Mouse (Mus musculus): Measurements from ENCODE around the gene Btg2. TPM values are rescaled to one million over a fixed set of nuclear protein-coding genes. Genes with fewer than 3 reads are reported as not detected.

The Btg2 gene
- polyA plus RNA-seq, 1 experiment from 2014 or later: 36.9 TPM

DNA sequence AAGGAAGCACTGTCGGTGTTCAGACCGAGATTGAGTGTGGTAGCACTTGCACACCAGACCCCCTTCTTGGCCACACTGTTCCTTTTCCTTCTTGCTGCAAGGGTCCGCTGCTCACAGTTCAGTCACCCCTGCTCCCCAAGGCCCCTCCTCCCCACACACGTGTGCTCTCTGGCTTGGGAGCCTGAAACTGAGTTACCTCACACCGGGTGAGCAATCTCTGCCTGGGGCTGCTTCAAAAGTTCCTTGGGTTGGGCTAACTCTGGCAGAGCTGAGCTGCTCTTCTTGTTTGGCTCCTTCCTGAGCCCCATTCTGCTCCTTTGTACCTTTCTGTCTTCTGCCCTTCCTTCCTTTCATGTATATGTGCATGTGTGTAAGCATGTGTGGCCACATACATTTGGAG, 34.6 kb upstream of the Btg2 start:
- no peak for ATAC-seq (ENCODE audit: insufficient number of reproducible peaks, insufficient read depth, low FRiP score, low read depth)
- Histone ChIP-seq H3K27me3 (ENCODE audit: control insufficient read depth, insufficient read depth, low read length) (no peaks in the 10 kb centered on the region), H3K4me3 (ENCODE audit: control insufficient read depth in 1 of 2, insufficient read depth in 1 of 2, low read depth in 1 of 2, low read length in 2 of 2) (no peak overlapping the region), H3K9me3 (ENCODE audit: control insufficient read depth, low read length) (no peaks in the 10 kb centered on the region), H3K4me2 (ENCODE audit: low read length) (no peak overlapping the region), H3K4me1 (ENCODE audit: control insufficient read depth in 2 of 2, insufficient read depth in 2 of 2, low read length in 2 of 2) (0 out of 4 replicates have a peak, but pooled peaks cover 0 to 2% of the 10 kb centered on the region in 2 experiments), H3K36me3 (ENCODE audit: control insufficient read depth, insufficient read depth, low read length) (no peaks in the 10 kb centered on the region), H3K27ac (replicated peaks in 1 of 2; ENCODE audit: control insufficient read depth in 1 of 2, insufficient read depth in 1 of 2, low read depth in 2 of 2, low read length in 2 of 2) (no peak overlapping the region), H3K9ac (ENCODE audit: low read length) (no peak overlapping the region)
- 67% methylated on average over 5 of the region's 5 CpGs for WGBS

DNA sequence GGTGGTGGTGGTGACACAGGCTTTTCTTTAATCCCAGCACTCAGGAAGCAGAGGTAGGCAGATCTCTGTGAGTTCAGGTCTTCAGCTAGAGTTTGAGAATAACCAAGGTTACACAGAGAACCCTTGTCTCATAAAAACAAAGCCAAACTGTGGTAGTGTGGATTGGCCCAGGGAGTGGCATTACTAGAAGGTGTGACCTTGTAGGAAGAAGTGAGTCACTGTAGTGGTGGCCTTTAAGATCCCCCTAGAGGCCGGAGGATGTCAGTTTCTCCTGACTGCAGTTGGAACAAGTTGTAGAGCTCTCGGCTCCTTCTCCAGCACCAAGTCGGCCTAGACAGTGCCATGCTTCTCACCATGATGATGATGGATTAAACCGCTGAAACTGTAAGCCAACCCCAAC, 32.1 kb upstream of the Btg2 start, which contains the start of gene Chit1:
Gene Chit1 (plus strand): TSS at position 264 of the 400 bp plus-strand sequence.
- no peak for ATAC-seq (ENCODE audit: insufficient number of reproducible peaks, insufficient read depth, low FRiP score, low read depth)
- Histone ChIP-seq H3K27ac (replicated peaks in 1 of 2; ENCODE audit: control insufficient read depth in 1 of 2, insufficient read depth in 1 of 2, low read depth in 2 of 2, low read length in 2 of 2) (no peak within 1 kb of the TSS), H3K9me3 (ENCODE audit: control insufficient read depth, low read length) (no peaks in the 10 kb centered on the region), H3K4me1 (ENCODE audit: control insufficient read depth in 2 of 2, insufficient read depth in 2 of 2, low read length in 2 of 2) (0 out of 4 replicates have a peak, but pooled peaks cover 0 to 2% of the 10 kb centered on the region in 2 experiments), H3K36me3 (ENCODE audit: control insufficient read depth, insufficient read depth, low read length) (no peaks in the 10 kb centered on the region), H3K27me3 (ENCODE audit: control insufficient read depth, insufficient read depth, low read length) (no peaks in the 10 kb centered on the region), H3K9ac (ENCODE audit: low read length) (no peak within 1 kb of the TSS), H3K4me3 (ENCODE audit: control insufficient read depth in 1 of 2, insufficient read depth in 1 of 2, low read depth in 1 of 2, low read length in 2 of 2) (no peak within 1 kb of the TSS), H3K4me2 (ENCODE audit: low read length) (no peak within 1 kb of the TSS)
- 81% methylated on average over 4 of the region's 4 CpGs for WGBS

- 65% methylated on average over 5 of the region's 5 CpGs for WGBS
- Histone ChIP-seq H3K4me1 (ENCODE audit: control insufficient read depth in 2 of 2, insufficient read depth in 2 of 2, low read length in 2 of 2) (0 out of 4 replicates have a peak, but pooled peaks cover 0 to 2% of the 10 kb centered on the region in 2 experiments), H3K4me3 (ENCODE audit: control insufficient read depth in 1 of 2, insufficient read depth in 1 of 2, low read depth in 1 of 2, low read length in 2 of 2) (no peak overlapping the region), H3K9ac (ENCODE audit: low read length) (no peak overlapping the region), H3K27ac (replicated peaks in 1 of 2; ENCODE audit: control insufficient read depth in 1 of 2, insufficient read depth in 1 of 2, low read depth in 2 of 2, low read length in 2 of 2) (no peak overlapping the region), H3K4me2 (ENCODE audit: low read length) (no peak overlapping the region), H3K9me3 (ENCODE audit: control insufficient read depth, low read length) (no peaks in the 10 kb centered on the region), H3K36me3 (ENCODE audit: control insufficient read depth, insufficient read depth, low read length) (no peaks in the 10 kb centered on the region), H3K27me3 (ENCODE audit: control insufficient read depth, insufficient read depth, low read length) (no peaks in the 10 kb centered on the region)
- ATAC-seq (ENCODE audit: insufficient number of reproducible peaks, insufficient read depth, low FRiP score, low read depth): no peak
These were observed 31.5 kb upstream of the Btg2 start for GRCm38 (mm10) chr1:134110449-134110848.

DNA sequence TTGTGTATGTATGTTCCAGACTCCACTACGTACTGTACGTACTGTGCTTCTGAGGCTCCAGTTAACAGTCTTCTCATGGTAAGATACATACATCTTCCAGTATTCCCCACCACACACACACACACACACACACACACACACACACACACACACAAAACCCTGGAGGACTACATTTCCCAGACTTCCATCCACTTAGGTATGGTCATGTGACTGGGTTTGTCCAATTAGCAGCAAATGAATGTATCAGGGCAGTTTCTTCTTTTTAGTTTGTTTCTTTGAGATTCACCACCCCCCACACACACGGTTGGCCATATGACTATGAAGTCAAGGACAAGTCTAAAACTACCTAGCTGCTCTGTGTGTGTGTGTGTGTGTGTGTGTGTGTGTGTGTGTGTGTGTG, 31.1 kb upstream of the Btg2 start:
- H3K4me1 ChIP-seq (ENCODE audit: control insufficient read depth in 2 of 2, insufficient read depth in 2 of 2, low read length in 2 of 2): no peaks in the 10 kb centered on the region
- H3K27me3 ChIP-seq (ENCODE audit: control insufficient read depth, insufficient read depth, low read length): no peaks in the 10 kb centered on the region
- H3K27ac ChIP-seq (replicated peaks in 1 of 2; ENCODE audit: control insufficient read depth in 1 of 2, insufficient read depth in 1 of 2, low read depth in 2 of 2, low read length in 2 of 2): no peak overlapping the region
- no peaks in the 10 kb centered on the region for H3K36me3 ChIP-seq (ENCODE audit: control insufficient read depth, insufficient read depth, low read length)
- no peak overlapping the region for H3K9ac ChIP-seq (ENCODE audit: low read length)
- H3K4me2 ChIP-seq (ENCODE audit: low read length): no peak overlapping the region
- no peak for ATAC-seq (ENCODE audit: insufficient number of reproducible peaks, insufficient read depth, low FRiP score, low read depth)
- H3K9me3 ChIP-seq (ENCODE audit: control insufficient read depth, low read length): no peaks in the 10 kb centered on the region
- 89% methylated on average over 3 of the region's 3 CpGs for WGBS
- no peak overlapping the region for H3K4me3 ChIP-seq (ENCODE audit: control insufficient read depth in 1 of 2, insufficient read depth in 1 of 2, low read depth in 1 of 2, low read length in 2 of 2)

- H3K36me3 ChIP-seq (ENCODE audit: control insufficient read depth, insufficient read depth, low read length): no peaks in the 10 kb centered on the region
- H3K27me3 ChIP-seq (ENCODE audit: control insufficient read depth, insufficient read depth, low read length): no peaks in the 10 kb centered on the region
- ATAC-seq (ENCODE audit: insufficient number of reproducible peaks, insufficient read depth, low FRiP score, low read depth): no peak
- no peaks in the 10 kb centered on the region for H3K9me3 ChIP-seq (ENCODE audit: control insufficient read depth, low read length)
- no peak overlapping the region for H3K4me3 ChIP-seq (ENCODE audit: control insufficient read depth in 1 of 2, insufficient read depth in 1 of 2, low read depth in 1 of 2, low read length in 2 of 2)
- WGBS: 84% methylated on average over 7 of the region's 7 CpGs
- no peak overlapping the region for H3K4me2 ChIP-seq (ENCODE audit: low read length)
- peaks cover 7 to 12% of the 10 kb centered on the region in 2 experiments for H3K4me1 ChIP-seq (ENCODE audit: control insufficient read depth in 2 of 2, insufficient read depth in 2 of 2, low read length in 2 of 2)
- H3K27ac ChIP-seq (replicated peaks in 1 of 2; ENCODE audit: control insufficient read depth in 1 of 2, insufficient read depth in 1 of 2, low read depth in 2 of 2, low read length in 2 of 2): no peak overlapping the region
- H3K9ac ChIP-seq (ENCODE audit: low read length): no peak overlapping the region
These were observed 28.9 kb upstream of the Btg2 start for GRCm38 (mm10) chr1:134107777-134108176.

DNA sequence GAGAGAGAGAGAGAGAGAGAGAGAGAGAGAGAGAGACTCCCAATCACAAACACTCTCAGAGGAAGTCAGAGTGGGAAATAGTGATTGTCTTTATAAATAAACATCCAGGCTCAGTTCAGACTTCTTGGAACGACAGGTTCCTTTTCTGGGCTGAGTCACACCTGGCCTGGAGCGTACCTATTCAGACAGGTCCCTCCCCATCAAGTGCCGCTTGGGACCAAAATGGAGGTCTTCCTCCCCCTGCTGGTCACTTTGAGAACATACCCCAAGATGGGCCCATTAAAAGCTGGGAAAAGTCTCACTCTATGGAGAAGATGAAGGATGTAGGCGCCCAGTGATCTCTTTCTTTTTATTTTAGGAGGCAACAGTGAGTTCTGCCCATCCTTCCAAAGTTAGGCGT, 27.8 kb upstream of the Btg2 start:
- 5% methylated on average over 5 of the region's 5 CpGs for WGBS
- peaks cover 7 to 12% of the 10 kb centered on the region in 2 experiments for H3K4me1 ChIP-seq (ENCODE audit: control insufficient read depth in 2 of 2, insufficient read depth in 2 of 2, low read length in 2 of 2)
- no peak overlapping the region for H3K9ac ChIP-seq (ENCODE audit: low read length)
- no peak overlapping the region for H3K4me2 ChIP-seq (ENCODE audit: low read length)
- ATAC-seq (ENCODE audit: insufficient number of reproducible peaks, insufficient read depth, low FRiP score, low read depth): no peak
- H3K4me3 ChIP-seq (ENCODE audit: control insufficient read depth in 1 of 2, insufficient read depth in 1 of 2, low read depth in 1 of 2, low read length in 2 of 2): no peak overlapping the region
- H3K27me3 ChIP-seq (ENCODE audit: control insufficient read depth, insufficient read depth, low read length): no peaks in the 10 kb centered on the region
- no peaks in the 10 kb centered on the region for H3K9me3 ChIP-seq (ENCODE audit: control insufficient read depth, low read length)
- H3K36me3 ChIP-seq (ENCODE audit: control insufficient read depth, insufficient read depth, low read length): no peaks in the 10 kb centered on the region
- H3K27ac ChIP-seq (replicated peaks in 1 of 2; ENCODE audit: control insufficient read depth in 1 of 2, insufficient read depth in 1 of 2, low read depth in 2 of 2, low read length in 2 of 2): no peak overlapping the region

- H3K9me3 ChIP-seq (ENCODE audit: control insufficient read depth, low read length): no peaks in the 10 kb centered on the region
- H3K27ac ChIP-seq (replicated peaks in 1 of 2; ENCODE audit: control insufficient read depth in 1 of 2, insufficient read depth in 1 of 2, low read depth in 2 of 2, low read length in 2 of 2): no peak overlapping the region
- peaks cover 7 to 12% of the 10 kb centered on the region in 2 experiments for H3K4me1 ChIP-seq (ENCODE audit: control insufficient read depth in 2 of 2, insufficient read depth in 2 of 2, low read length in 2 of 2)
- no peak overlapping the region for H3K4me3 ChIP-seq (ENCODE audit: control insufficient read depth in 1 of 2, insufficient read depth in 1 of 2, low read depth in 1 of 2, low read length in 2 of 2)
- no peak for ATAC-seq (ENCODE audit: insufficient number of reproducible peaks, insufficient read depth, low FRiP score, low read depth)
- no peaks in the 10 kb centered on the region for H3K36me3 ChIP-seq (ENCODE audit: control insufficient read depth, insufficient read depth, low read length)
- 52% methylated on average over 3 of the region's 3 CpGs for WGBS
- H3K27me3 ChIP-seq (ENCODE audit: control insufficient read depth, insufficient read depth, low read length): no peaks in the 10 kb centered on the region
- no peak overlapping the region for H3K9ac ChIP-seq (ENCODE audit: low read length)
- no peak overlapping the region for H3K4me2 ChIP-seq (ENCODE audit: low read length)
These were observed 27.0 kb upstream of the Btg2 start for GRCm38 (mm10) chr1:134105764-134106430.
